In genomic region chr9:123478586-123479195, GRCm38 (mm10) we compare ENCODE assay signal across 7 mouse cellular contexts. TPM values are rescaled to one million over a fixed set of nuclear protein-coding genes. Genes with fewer than 3 reads are reported as not detected.
A peak's percentile ranks its signal among the peaks of the same experiment; 100 is the strongest.
DNase-seq lines count a peak whose midpoint lies in the region; ATAC-seq lines count a peak whose summit lies in the region.

Limd1 (plus strand) TSS chr9:123478706.

- peak within 1 kb of the TSS; percentile 95 for H3K4me2 ChIP-seq in limb, embryonic 13.5 days (replicated peaks)
- peak within 1 kb of the TSS; percentile 63 for H3K4me2 ChIP-seq in midbrain, embryonic 13.5 days (replicated peaks)

- H3K27ac ChIP-seq in limb, embryonic 13.5 days = peak within 1 kb of the TSS; percentile 82
- no peak within 1 kb of the TSS; the same call in 1 of the 2 replicates for H3K27ac ChIP-seq in midbrain, embryonic 13.5 days

- peak; percentile 62 for ATAC-seq in activated CD4-positive, CD25-positive, alpha-beta regulatory T cell, adult 4 months
- ATAC-seq in common myeloid progenitor, adult 5-6 weeks (replicated peaks; ENCODE audit: low read depth, poor library complexity, severe bottlenecking) = peak; percentile 21; the same call in 1 of the 2 replicates
- ATAC-seq in inflammation-experienced regulatory T-cells, adult 6 months = peak; percentile 62
- peak; percentile 86 for ATAC-seq in limb, embryonic 13.5 days (ENCODE audit: low FRiP score, low read depth)
- ATAC-seq in midbrain, embryonic 13.5 days = peak; percentile 82

- H3K36me3 ChIP-seq in limb, embryonic 13.5 days = peaks cover 27% of the 10 kb centered on the region
- no peaks in the 10 kb centered on the region for H3K36me3 ChIP-seq in midbrain, embryonic 13.5 days

- H3K9ac ChIP-seq in limb, embryonic 13.5 days = peak within 1 kb of the TSS; percentile 76
- H3K9ac ChIP-seq in midbrain, embryonic 13.5 days (replicated peaks) = peak within 1 kb of the TSS; percentile 69

- H3K4me1 ChIP-seq in limb, embryonic 13.5 days = peaks cover 55% of the 10 kb centered on the region
- H3K4me1 ChIP-seq in midbrain, embryonic 13.5 days (replicated peaks) = peaks cover 48% of the 10 kb centered on the region

- DNase-seq in gastrocnemius, postnatal 36 days = peak; percentile 68 to 74
- peak; percentile 76 to 78 for DNase-seq in spleen, postnatal 10 days (ENCODE audit: low spot score in 2 of 2)

- no peaks in the 10 kb centered on the region for H3K9me3 ChIP-seq in limb, embryonic 13.5 days
- H3K9me3 ChIP-seq in midbrain, embryonic 13.5 days = no peaks in the 10 kb centered on the region

- intact Hi-C loops in gastrocnemius, postnatal 36 days (cut with DNase I) = loop anchor here (1.0 kb wide), 1 partner anchor 26 kb away; no protein-coding TSS in a partner anchor

- no peaks in the 10 kb centered on the region for H3K27me3 ChIP-seq in limb, embryonic 13.5 days
- no peaks in the 10 kb centered on the region for H3K27me3 ChIP-seq in midbrain, embryonic 13.5 days

- WGBS in limb, embryonic 13.5 days = under 1% methylated on average over 44 of the region's 57 CpGs
- under 1% methylated on average over 15 of the region's 57 CpGs for WGBS in midbrain, embryonic 13.5 days

- H3K4me3 ChIP-seq in limb, embryonic 13.5 days = peak within 1 kb of the TSS; percentile 73
- peak within 1 kb of the TSS; percentile 62 for H3K4me3 ChIP-seq in midbrain, embryonic 13.5 days (replicated peaks)

RNA-seq across cellular contexts. Expression of gene Limd1, which starts in this region (rescaled TPM):
- 10 to 100 TPM; 31.3 to 38.7 TPM for polyA plus RNA-seq in activated CD4-positive, CD25-positive, alpha-beta regulatory T cell, adult 4 months (2017; shearing (Covaris generic))
- total RNA-seq in common myeloid progenitor, adult 5-6 weeks (2017) = 21.6 and 30.0 TPM in 2 replicates
- total RNA-seq in gastrocnemius, postnatal 36 days (2021) = 10 to 100 TPM; 28.4 to 32.1 TPM
- 10 to 100 TPM; 31.9 to 41.2 (median 36.2) TPM for polyA plus RNA-seq in inflammation-experienced regulatory T-cells, adult 6 months (2017; shearing (Covaris generic))
- 50.3 and 54.9 TPM in 2 replicates for polyA plus RNA-seq in limb, embryonic 13.5 days (2015; fragmentation: Nextera tagmentation; extraction: Ambion mirVana)
- 20.3 and 22.7 TPM in 2 replicates for polyA plus RNA-seq in midbrain, embryonic 13.5 days (2015; fragmentation: Nextera tagmentation; extraction: Ambion mirVana)

Comparison
In these comparisons a context has a peak if more than half of its experiments do, and no peak if none do; other contexts are left out.
1. ATAC-seq: peak in every context shown above with its lines; median percentile 86 in limb, embryonic 13.5 days; 82 in midbrain, embryonic 13.5 days; 62 in activated CD4-positive, CD25-positive, alpha-beta regulatory T cell, adult 4 months; 62 in inflammation-experienced regulatory T-cells, adult 6 months; 21 in common myeloid progenitor, adult 5-6 weeks.